Mouse (Mus musculus) liver, embryonic 14.5 days (tissue): ENCODE results near the gene Galp. TPM values are rescaled to one million over a fixed set of nuclear protein-coding genes. Genes with fewer than 3 reads are reported as not detected.
"Not testable (repeated sequence)": the region's sequence is repeated elsewhere in the genome, so short reads cannot be mapped to it uniquely, and the experiment has no call there.

ENCODE experiments used
- ATAC-seq: fragments of 200-750 bp; cut with Nextera tagmentation; 2 replicates; pipeline ENCODE4 v1.8.0; 2017; ENCODE audit warnings: moderate number of reproducible peaks, mild to moderate bottlenecking, moderate library complexity; ENCODE audit not compliant: insufficient read depth
- DNase-seq, 3 experiments: peaks; one replicate each; pipeline ENCODE4 v3.0.0-alpha.2; 2012 to 2013; ENCODE audit warnings: low read depth in 3 of 3, low spot score in 3 of 3
- H3K27ac ChIP-seq: fragments of 300-500 bp; sonication (generic); 2 replicates; pipeline ENCODE4 v1.5.1; 2014; ENCODE audit warnings: moderate library complexity, mild to moderate bottlenecking, control low read depth, inconsistent platforms
- H3K27me3 ChIP-seq: fragments of 300-500 bp; sonication (generic); 2 replicates; pipeline ENCODE4 v1.6.1; 2014; ENCODE audit warnings: mild to moderate bottlenecking, low read length, moderate library complexity; ENCODE audit not compliant: control insufficient read depth, insufficient read depth
- H3K36me3 ChIP-seq: fragments of 300-500 bp; sonication (generic); replicated peaks from 2 replicates; pipeline ENCODE4 v1.6.1; 2014; ENCODE audit warnings: low read depth; ENCODE audit not compliant: control insufficient read depth, insufficient read depth
- H3K4me1 ChIP-seq, 2 experiments: fragments of 200-500 bp in 1 of 2; fragments of 300-500 bp in 1 of 2; sonication (generic) in 1 of 2; replicated peaks; 2 replicates each; pipeline ENCODE4 v1.6.1; 2012 to 2014; ENCODE audit warnings: antibody characterized with exemption in 1 of 2, inconsistent platforms in 1 of 2, low read length in 1 of 2; ENCODE audit not compliant: control insufficient read depth in 2 of 2, insufficient read depth in 2 of 2
- H3K4me2 ChIP-seq: fragments of 300-500 bp; sonication (generic); 2 replicates; pipeline ENCODE4 v1.6.1; 2014; ENCODE audit warnings: low read depth, mild to moderate bottlenecking, control low read depth, moderate library complexity
- H3K4me3 ChIP-seq, 2 experiments: fragments of 200-500 bp in 1 of 2; fragments of 300-500 bp in 1 of 2; sonication (generic) in 1 of 2; 2 replicates each; pipeline ENCODE4 v1.5.1; 2012 to 2014; ENCODE audit warnings: low read depth in 2 of 2, low read length in 2 of 2, mild to moderate bottlenecking in 2 of 2, control low read depth in 1 of 2, inconsistent platforms in 1 of 2, moderate library complexity in 1 of 2; ENCODE audit not compliant: insufficient read depth in 1 of 2
- H3K9ac ChIP-seq: fragments of 300-500 bp; sonication (generic); replicated peaks from 2 replicates; pipeline ENCODE4 v1.6.1; 2014; ENCODE audit warnings: mild to moderate bottlenecking, control low read depth, moderate library complexity
- H3K9me3 ChIP-seq: fragments of 300-500 bp; sonication (generic); 2 replicates; pipeline ENCODE4 v1.6.1; 2016; ENCODE audit warnings: low read length, mixed read lengths; ENCODE audit not compliant: control insufficient read depth
- CTCF ChIP-seq: IDR thresholded peaks from 2 replicates; pipeline ENCODE4 v1.5.1; 2016; ENCODE audit warnings: antibody characterized with exemption, low read depth, control low read depth
- EP300 ChIP-seq: IDR thresholded peaks from 2 replicates; pipeline ENCODE4 v1.6.1; 2016; ENCODE audit warnings: antibody characterized with exemption, low read depth
- WGBS: fragments of 180-500 bp; shearing (Covaris S2); extraction: QIAGEN DNeasy Blood & Tissue Kit; methylation state at CpG from one replicate; pipeline ENCODE4 v1.1.7; 2014; ENCODE audit not compliant: insufficient replicate concordance; 5-methylcytosine and 5-hydroxymethylcytosine counted together
- polyA plus RNA-seq, 2 experiments: library from polyadenylated mRNA; depleted of rRNA in 1 of 2; stranded (reverse) in 1 of 2; unstranded in 1 of 2; fragments of >200 nt; fragmentation: Nextera tagmentation in 1 of 2; extraction: Ambion mirVana in 1 of 2; gene quantifications; 2 replicates each; pipeline versions ENCODE4 v1.2.1 to v1.2.3; 2012 to 2014

The Galp gene
- polyA plus RNA-seq, 2 experiments: not detected

DNA sequence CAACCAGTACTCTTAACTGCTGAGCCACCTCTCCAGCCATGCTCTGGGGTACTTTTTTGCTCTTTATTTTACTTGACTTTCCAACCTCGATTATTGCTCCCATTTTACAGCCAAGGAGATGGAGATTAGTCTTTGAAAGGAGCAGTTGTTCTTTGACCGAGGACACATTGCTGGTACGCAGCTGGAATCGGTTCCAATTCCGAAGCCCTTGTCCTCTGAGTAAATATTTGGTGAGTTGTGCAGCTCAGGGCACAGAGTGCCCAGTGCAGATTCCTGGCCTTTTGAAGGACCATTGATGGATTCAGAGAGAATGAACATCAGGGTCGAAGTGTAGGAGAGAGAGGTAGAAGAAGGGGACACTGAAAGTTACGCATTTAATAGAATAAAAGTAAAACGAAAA lies 23.0 kb upstream of the Galp start:
- Histone ChIP-seq H3K36me3 (no peaks in the 10 kb centered on the region), H3K4me1 (peaks cover 4 to 24% of the 10 kb centered on the region in 2 experiments), H3K9ac (no peak overlapping the region), H3K9me3 (no peaks in the 10 kb centered on the region), H3K27ac (no peak overlapping the region), H3K4me2 (peak overlapping the region; percentile 80), H3K27me3 (no peaks in the 10 kb centered on the region), H3K4me3 (no peak overlapping the region)
- DNase-seq (no peak), ATAC-seq (no peak)
- 72% methylated on average over 8 of the region's 8 CpGs for WGBS
- no peak for TF ChIP-seq EP300
- TF ChIP-seq CTCF: no peak

DNA sequence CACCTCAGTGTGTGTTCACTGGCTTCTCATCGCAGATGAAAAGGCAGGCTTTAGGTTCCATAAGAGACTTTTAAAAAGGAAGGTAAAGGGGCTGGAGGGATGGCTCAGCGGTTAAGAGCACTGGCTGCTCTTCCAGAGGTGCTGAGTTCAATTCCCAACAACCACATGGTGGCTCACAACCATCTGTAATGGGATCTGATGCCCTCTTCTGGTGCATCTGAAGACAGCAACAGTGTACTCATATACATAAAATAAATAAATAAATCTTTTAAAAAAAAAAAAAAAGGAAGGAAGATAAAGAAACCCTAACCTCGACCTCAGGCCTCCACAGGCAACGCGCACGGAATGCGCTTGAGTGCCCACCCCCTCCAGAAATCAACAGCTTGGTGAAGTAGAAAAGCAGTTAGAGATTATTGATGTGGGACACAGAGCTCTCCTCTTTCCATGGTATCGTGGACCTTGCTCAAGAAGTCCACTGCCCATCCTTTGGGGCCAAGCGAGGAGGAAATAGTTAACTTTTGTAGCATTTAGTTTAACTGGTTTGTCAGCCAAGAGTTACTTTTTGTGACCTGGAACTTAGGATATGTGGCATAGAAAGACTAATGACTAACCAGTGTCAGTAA lies 22.4 kb upstream of the Galp start:
- Histone ChIP-seq H3K4me1 (peaks cover 4 to 24% of the 10 kb centered on the region in 2 experiments), H3K4me2 (peak overlapping the region; percentile 3; the same call in 1 of the 2 replicates)
- TF ChIP-seq CTCF: peak; percentile 44

DNA sequence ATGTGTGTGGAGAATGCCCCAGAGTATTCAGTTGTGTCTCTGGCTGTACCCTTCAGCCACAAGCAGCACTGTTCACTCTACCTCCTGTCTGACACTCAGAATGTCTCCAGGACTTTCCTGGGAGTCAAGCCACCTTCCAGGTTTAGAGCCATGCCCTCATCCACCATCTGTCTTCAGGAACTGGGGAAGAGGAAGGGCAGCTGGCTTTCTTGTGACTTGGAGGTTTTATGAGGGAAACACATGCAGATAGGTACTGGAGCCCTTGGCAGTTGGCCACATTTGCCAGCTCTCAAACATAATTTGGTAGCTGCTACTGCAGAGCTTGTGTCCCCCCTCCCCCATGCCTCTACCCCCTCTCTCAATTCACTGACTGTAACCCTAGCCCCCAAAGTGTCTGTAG lies 17.9 kb upstream of the Galp start:
- no peak for ATAC-seq
- DNase-seq: no peak
- Histone ChIP-seq H3K9ac (no peak overlapping the region), H3K4me2 (no peak overlapping the region), H3K27me3 (no peaks in the 10 kb centered on the region), H3K36me3 (no peaks in the 10 kb centered on the region), H3K27ac (no peak overlapping the region), H3K4me3 (no peak overlapping the region), H3K9me3 (no peaks in the 10 kb centered on the region), H3K4me1 (peaks cover 0 to 13% of the 10 kb centered on the region in 2 experiments; a peak in 3 of 4 replicates)
- TF ChIP-seq EP300 (no peak), CTCF (no peak)

More for the DNA sequence above, 22.4 kb upstream of the Galp start:
- H3K4me3 ChIP-seq, H3K36me3 ChIP-seq, DNase-seq, ATAC-seq, H3K27ac ChIP-seq, H3K27me3 ChIP-seq, H3K9ac ChIP-seq, H3K9me3 ChIP-seq: not testable (repeated sequence)
- 32% methylated on average over 9 of the region's 9 CpGs for WGBS

DNA sequence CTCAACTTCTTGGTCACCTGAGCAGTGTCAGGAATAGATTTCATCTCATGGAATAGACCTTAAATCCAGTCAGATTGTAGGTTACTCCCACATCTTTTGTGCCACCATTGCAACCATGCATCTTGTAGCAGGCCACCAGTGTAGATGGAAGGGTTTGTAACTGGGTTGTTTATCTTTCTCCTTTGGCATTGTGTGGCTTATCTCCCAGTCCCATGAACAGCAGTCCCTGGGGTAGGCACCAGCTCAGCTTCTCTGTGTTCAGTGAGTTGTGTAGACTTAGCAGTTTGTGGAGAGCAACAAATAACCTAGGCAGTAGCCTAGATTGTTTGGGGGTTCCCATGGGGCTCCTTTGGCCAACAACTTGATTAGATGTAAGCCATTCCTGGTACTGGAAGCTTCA lies 14.0 kb upstream of the Galp start:
- H3K4me2 ChIP-seq: no peak overlapping the region
- H3K9ac ChIP-seq: no peak overlapping the region
- TF ChIP-seq CTCF (no peak), EP300 (no peak)
- H3K27me3 ChIP-seq: no peaks in the 10 kb centered on the region
- DNase-seq (no peak), ATAC-seq (peak; percentile 43; the same call in 1 of the 2 replicates)
- no peaks in the 10 kb centered on the region for H3K36me3 ChIP-seq
- no peak overlapping the region for H3K27ac ChIP-seq
- H3K9me3 ChIP-seq: no peaks in the 10 kb centered on the region
- H3K4me3 ChIP-seq: no peak overlapping the region
- 0 out of 4 replicates have a peak, but pooled peaks cover 0 to 4% of the 10 kb centered on the region in 2 experiments for H3K4me1 ChIP-seq

DNA sequence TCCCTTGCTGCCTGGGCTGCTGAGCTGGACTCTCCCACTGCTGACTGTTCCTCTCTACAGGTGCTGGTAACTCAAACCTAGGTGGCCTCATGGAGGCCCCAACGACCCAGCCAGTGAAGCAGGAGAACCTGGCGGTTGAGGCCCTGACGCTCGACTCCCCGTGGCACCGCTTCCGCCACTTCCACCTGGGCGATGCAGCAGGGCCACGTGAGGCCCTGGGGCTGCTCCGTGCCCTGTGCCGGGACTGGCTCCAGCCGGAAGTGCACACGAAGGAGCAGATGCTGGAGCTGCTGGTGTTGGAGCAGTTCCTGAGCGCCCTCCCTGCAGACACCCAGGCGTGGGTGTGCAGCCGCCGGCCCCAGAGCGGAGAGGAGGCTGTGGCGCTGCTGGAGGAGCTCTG lies 13.1 kb upstream of the Galp start:
- H3K36me3 ChIP-seq: no peaks in the 10 kb centered on the region; the same call in 1 of the 2 replicates
- no peak overlapping the region for H3K4me3 ChIP-seq
- no peak overlapping the region for H3K27ac ChIP-seq
- ATAC-seq (no peak), DNase-seq (no peak)
- 82% methylated on average over 19 of the region's 19 CpGs for WGBS
- H3K27me3 ChIP-seq: no peaks in the 10 kb centered on the region
- no peak for TF ChIP-seq EP300
- no peak for TF ChIP-seq CTCF
- H3K4me1 ChIP-seq: 0 out of 4 replicates have a peak, but pooled peaks cover 0 to 4% of the 10 kb centered on the region in 2 experiments
- H3K9me3 ChIP-seq: no peaks in the 10 kb centered on the region
- no peak overlapping the region for H3K9ac ChIP-seq
- H3K4me2 ChIP-seq: no peak overlapping the region
